Mouse (Mus musculus): Measurements from ENCODE around the gene Gsta4.
"Not testable (repeated sequence)": the region's sequence is repeated elsewhere in the genome, so short reads cannot be mapped to it uniquely, and the experiment has no call there.

The Gsta4 gene

GRCm38 (mm10) chr9:78182474-78182873, at the start of gene Gsta4:
Gsta4 (plus strand) TSS chr9:78182774.
- DNase-seq (ENCODE audit: low read depth, low spot score) = not testable (repeated sequence)

GRCm38 (mm10) chr9:78135658-78136057, 46.9 kb upstream of the Gsta4 start:
- DNase-seq (ENCODE audit: low read depth, low spot score) = no peak

DNA sequence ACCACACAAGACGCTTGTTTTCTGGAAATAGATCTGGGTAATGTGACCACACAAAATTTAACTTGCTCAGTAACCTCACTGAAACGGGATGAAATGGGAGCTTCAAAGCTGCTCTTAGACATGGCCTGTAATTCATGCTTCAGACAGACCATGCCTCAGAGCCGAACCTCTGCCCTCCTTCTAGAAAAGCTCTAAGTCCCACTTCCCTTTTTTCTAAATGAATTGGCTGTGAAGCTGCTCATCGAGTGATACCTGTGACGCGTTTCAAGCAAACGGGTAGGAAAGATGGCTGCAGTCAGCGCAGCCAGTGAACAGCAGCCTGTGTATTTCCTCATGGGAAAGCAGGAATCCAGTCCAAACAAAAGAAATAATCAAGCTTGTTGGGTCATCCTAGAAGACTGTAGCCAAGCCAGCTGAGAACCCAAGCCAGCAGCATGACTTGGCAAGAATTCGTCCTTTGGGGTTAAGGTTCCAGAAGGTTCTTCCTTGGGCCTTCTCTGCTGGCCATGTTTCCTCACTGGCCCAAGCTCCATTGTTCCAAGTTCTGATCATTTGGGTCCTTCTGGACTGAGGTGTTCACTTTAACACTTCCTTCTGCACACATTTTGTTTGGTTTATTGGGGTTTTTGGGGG, 44.4 kb upstream of the Gsta4 start:
- no peak for DNase-seq (ENCODE audit: low read depth, low spot score)

GRCm38 (mm10) chr9:78139463-78139862, 43.1 kb upstream of the Gsta4 start:
- DNase-seq (ENCODE audit: low read depth, low spot score) = no peak

GRCm38 (mm10) chr9:78146099-78146498, 36.5 kb upstream of the Gsta4 start:
- DNase-seq (ENCODE audit: low read depth, low spot score) = no peak

- DNase-seq (ENCODE audit: low read depth, low spot score) = no peak
Observed at GRCm38 (mm10) chr9:78146627-78147026, 35.9 kb upstream of the Gsta4 start.

GRCm38 (mm10) chr9:78148149-78148548, 34.4 kb upstream of the Gsta4 start:
- DNase-seq (ENCODE audit: low read depth, low spot score) = no peak

- peak; percentile 22 for DNase-seq (ENCODE audit: low read depth, low spot score)
Observed at GRCm38 (mm10) chr9:78149770-78150169, 32.8 kb upstream of the Gsta4 start.

DNA sequence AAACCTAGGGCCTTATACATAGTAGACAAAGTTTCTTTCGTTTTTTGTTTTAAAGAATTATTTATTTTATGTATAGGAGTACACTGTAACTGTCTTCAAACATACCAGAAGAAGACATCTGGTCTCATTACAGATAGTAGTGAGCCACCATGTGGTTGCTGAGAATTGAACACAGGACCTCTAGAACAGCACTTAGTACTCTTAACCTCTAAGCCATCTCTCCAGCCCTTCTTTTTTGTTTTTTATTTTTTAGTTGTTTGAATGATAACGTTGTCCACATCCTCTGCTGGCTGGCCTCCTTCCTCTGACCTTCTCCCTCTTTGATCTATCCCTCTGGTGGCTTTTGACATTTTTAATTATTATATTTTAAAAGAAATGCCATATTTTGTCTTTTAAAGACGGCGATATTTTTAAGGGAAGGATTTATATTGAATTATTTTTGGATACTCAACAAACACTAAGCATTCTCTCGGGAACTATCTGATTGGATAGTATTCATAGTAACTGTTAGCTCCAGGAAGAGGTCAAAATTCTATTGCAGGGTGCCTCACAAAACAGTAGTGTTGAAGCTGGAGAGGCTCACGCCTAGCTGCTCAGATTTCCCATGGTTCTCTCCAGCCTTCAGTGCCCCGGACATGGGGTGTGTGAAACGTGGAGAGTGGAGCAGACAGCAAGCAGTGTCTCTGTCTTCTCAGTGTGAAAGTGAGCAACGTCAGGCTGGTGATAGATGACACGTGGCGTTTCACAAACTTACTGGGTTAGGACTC, 28.2 kb upstream of the Gsta4 start:
- DNase-seq (ENCODE audit: low read depth, low spot score) = no peak

GRCm38 (mm10) chr9:78157221-78157620, 25.4 kb upstream of the Gsta4 start:
- no peak for DNase-seq (ENCODE audit: low read depth, low spot score)

DNA sequence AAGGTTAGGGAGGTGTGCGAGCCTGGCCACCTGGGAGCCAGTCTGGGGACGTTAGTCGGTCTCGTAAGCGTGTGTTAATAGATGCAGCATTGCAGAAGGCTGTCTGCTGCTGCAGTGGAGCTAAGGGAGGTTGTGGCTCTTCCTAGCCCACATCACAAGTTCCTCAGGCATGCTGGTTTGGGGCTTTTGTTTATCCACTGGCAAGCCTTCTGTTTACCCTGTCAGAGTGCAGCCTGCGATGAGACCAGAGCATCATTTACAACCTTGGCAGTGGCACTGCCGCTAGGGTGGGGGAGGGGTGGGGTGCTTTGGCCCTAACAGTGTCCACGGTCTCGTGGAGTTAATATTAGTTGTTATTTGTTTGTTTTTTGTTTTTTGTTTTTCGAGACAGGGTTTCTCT, 19.3 kb upstream of the Gsta4 start:
- no peak for DNase-seq (ENCODE audit: low read depth, low spot score)

DNA sequence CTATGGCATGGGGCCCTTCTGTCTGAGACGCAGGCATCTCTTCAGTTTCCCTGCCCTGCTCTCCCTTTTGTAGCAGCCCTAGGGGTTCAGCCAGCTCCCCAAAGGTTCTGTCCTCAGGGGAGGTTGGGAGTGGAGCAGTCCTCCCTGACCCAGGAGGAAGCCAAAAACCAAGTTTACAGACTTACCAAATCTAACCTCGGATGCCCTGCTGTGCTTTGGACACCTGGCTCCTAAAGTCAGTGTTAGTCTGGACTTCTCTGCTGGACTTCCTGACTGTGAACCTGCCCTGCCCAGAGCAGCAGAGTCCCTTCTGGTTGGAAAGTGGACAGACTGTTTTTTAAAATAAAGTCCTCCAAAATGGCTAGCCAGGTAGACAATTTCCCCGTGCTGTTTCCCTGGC, 17.8 kb upstream of the Gsta4 start:
- DNase-seq (ENCODE audit: low read depth, low spot score) = no peak

- DNase-seq (ENCODE audit: low read depth, low spot score) = no peak
Observed at GRCm38 (mm10) chr9:78165454-78165853, 17.1 kb upstream of the Gsta4 start.

DNA sequence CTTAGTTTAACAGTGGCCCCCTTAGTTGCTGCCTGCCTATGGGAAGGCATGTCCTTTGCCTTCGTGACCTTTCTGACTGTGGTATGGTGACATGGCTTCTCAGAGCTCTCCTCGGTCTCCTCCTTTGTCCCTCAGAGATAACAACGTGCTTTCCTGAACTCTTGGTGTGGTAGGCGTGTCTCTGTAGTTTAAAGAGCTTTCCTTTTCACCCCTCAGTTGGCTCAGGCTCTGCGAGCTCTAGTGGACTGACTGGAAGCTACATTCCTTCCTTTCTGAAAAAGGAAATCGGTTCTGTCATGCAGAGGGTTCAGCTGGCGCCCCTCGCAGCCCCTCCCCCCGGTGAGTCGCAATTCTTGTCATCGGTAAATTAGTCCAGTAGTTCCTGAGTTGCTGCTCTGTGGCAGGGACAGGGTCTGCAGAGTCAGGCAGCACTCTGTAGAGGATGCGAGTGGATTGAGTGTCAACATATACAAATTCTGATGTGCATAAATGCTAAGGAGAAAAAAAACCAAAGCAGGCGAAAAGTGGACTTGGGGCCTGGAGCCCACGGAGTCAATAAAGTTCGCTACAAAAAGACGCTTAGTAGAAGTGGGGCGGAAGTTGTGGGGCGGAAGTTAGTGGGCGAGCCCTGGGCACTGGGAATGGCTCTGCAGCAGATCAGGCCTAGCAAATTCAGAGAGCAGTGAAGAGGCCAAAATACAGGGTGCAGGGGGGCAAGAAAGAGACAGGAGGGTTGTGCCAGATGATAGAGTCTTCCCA, 15.7 kb upstream of the Gsta4 start:
- no peak for DNase-seq (ENCODE audit: low read depth, low spot score)

- no peak for DNase-seq (ENCODE audit: low read depth, low spot score)
Observed at GRCm38 (mm10) chr9:78167453-78167969, 15.1 kb upstream of the Gsta4 start.

DNA sequence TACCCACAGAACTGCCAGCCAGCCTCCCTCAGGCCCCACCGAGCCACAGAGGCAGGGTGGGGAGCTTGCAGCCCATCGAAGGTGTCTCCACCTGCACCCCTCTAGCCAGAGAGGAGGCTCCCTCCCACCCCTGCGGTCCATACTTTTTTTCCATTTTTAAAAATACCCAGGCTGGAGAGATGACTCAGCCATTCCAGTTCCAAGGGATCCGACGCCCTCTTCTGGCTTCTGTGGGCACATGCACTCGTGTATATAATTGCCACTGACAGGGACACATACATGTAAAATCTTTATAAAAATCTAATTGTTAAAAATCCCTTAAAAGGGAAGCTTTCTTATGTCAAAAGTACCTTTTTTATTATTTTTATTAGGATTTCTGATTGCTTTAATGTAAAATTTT, 13.7 kb upstream of the Gsta4 start:
- no peak for DNase-seq (ENCODE audit: low read depth, low spot score)

DNA sequence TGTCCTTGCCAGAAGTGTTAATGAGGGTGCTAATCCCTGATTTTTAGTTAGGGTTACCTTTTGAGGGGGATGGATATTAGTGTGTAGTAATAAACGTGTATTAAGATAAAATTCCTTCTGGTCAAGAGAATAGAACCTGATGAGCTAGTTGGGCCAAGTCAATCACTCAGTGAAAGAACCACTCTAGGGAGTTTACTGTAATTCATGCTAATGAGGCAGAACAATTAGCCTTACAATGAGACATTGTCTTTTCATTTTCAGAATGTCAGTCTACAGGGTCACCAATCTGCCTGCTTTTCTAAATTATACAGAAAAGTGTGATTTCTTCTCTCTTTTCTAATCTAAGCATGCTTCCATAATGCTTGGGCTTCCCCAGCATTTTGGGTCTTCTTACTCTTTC, 8.6 kb upstream of the Gsta4 start:
- no peak for DNase-seq (ENCODE audit: low read depth, low spot score)

DNA sequence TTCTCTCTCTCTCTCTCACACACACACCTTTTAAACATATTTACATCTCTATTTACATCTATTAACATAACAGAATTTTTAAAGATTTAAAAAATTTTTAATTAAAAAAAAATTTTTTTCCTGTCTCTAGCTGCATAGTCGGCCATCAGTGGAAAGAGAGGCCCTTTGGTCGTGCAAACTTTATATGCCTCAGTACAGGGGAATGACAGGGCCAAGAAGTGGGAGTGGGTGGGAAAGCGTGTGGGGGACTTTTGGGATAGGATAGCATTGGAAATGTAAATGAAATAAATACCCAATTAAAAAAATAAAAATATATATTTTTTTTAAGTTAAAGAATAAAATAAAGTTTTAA, 7.7 kb upstream of the Gsta4 start:
- peak; percentile 11 for DNase-seq (ENCODE audit: low read depth, low spot score)

DNA sequence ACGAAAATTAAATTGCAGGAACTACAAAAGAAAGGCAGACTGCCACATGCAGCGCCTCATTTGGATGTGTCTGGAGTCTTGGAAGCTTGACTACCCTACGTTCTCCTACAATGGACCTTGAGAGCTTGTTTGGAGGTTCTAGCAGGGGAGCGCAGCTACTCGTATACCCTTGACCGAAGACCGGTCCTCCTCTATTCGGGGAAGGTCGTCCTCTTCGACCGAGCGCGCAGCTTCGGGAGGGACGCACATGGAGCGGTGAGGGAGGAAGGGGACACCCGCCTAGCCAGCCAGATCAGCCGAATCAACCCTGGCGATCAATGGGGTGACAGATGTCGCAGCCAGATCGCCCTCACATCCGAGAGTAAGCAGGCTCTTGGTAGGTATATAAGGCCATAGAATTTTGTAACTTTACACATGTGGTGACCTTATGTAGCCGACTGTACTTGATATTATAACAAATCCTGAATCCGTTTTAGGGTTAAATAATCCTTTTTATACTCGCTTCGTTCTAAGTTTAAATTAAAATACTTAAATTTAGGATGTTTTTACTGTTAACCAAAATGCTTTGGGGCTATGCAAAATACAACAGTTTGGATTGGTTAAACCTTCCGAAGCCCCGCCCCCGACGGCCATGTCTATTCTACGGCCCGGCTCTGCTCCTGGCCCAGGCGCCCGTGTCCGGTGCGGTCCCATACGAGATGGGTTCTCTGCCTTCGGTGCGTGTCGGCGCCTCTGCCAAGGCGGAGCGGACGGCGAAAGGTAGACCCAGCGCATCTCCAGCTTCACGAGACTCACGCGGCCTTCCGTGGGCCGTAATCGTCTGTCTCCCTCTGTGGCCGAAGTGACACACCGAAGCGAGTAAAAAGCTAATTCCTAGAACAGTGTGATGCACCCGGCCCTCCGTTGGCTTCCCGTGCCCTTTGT, 7.0 kb upstream of the Gsta4 start:
- DNase-seq (ENCODE audit: low read depth, low spot score) = peak; percentile 95

DNA sequence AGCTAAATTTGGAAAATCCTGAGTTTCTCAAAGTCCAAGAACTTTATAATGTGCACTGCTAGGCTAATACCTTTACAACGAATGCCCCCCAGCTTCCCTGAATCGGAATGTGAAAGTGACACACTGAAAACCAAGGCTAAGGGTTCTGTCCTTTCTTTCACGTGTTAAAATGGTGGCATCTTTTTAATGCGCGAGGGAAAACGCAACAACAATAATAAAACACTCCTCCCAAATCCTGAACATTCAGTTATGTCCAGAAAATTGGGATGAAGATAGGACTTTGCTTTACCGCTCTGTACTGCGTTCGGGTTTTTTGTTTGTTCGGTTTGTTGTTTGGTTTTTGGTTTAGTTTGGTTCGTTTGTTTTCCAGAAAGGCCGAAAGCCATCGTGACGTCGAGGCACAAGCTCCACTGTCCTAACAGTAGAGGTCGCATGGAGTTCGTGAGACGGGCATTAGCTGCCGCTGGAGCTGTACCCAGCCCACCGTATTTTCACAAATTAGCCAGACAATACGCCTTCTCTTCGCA, 6.3 kb upstream of the Gsta4 start:
- peak; percentile 82 for DNase-seq (ENCODE audit: low read depth, low spot score)

GRCm38 (mm10) chr9:78176831-78177230, 5.7 kb upstream of the Gsta4 start:
- peak; percentile 74 for DNase-seq (ENCODE audit: low read depth, low spot score)

All from CD4-positive, CD25-positive, alpha-beta regulatory T cell, adult 2 months (primary cell).